Mouse (Mus musculus) hindbrain, embryonic 13.5 days (tissue): ENCODE results near the gene Ubxn11. TPM values are rescaled to one million over a fixed set of nuclear protein-coding genes. Genes with fewer than 3 reads are reported as not detected.

Experiments
- ATAC-seq: fragments of 200-750 bp; cut with Nextera tagmentation; 2 replicates; pipeline ENCODE4 v1.8.0; 2017; ENCODE audit warnings: moderate TSS enrichment; ENCODE audit not compliant: low FRiP score
- H3K27ac ChIP-seq: fragments of 300-500 bp; sonication (generic); 2 replicates; pipeline ENCODE4 v1.5.1; 2015; ENCODE audit warnings: inconsistent platforms, mild to moderate bottlenecking, moderate library complexity
- H3K27me3 ChIP-seq: fragments of 300-500 bp; sonication (generic); 2 replicates; pipeline ENCODE4 v1.6.1; 2015; ENCODE audit warnings: mild to moderate bottlenecking, inconsistent platforms
- H3K36me3 ChIP-seq: fragments of 300-500 bp; sonication (generic); 2 replicates; pipeline ENCODE4 v1.6.1; 2015; ENCODE audit warnings: mild to moderate bottlenecking, inconsistent platforms
- H3K4me1 ChIP-seq: fragments of 300-500 bp; sonication (generic); replicated peaks from 2 replicates; pipeline ENCODE4 v1.6.1; 2015; ENCODE audit warnings: inconsistent platforms
- H3K4me2 ChIP-seq: fragments of 300-500 bp; sonication (generic); 2 replicates; pipeline ENCODE4 v1.6.1; 2015; ENCODE audit warnings: inconsistent platforms, mild to moderate bottlenecking, moderate library complexity
- H3K4me3 ChIP-seq: fragments of 300-500 bp; sonication (generic); 2 replicates; pipeline ENCODE4 v1.5.1; 2015; ENCODE audit warnings: mild to moderate bottlenecking, inconsistent platforms
- H3K9ac ChIP-seq: fragments of 300-500 bp; sonication (generic); 2 replicates; pipeline ENCODE4 v1.6.1; 2015; ENCODE audit warnings: mild to moderate bottlenecking, inconsistent platforms
- H3K9me3 ChIP-seq: fragments of 300-500 bp; sonication (generic); 2 replicates; pipeline ENCODE4 v1.6.1; 2016; ENCODE audit warnings: inconsistent platforms
- WGBS: fragments of 180-500 bp; shearing (Covaris S2); methylation state at CpG from one replicate; pipeline ENCODE4 v1.1.7; 2015; 5-methylcytosine and 5-hydroxymethylcytosine counted together
- polyA plus RNA-seq: library from polyadenylated mRNA; unstranded; fragments of >200 nt; fragmentation: Nextera tagmentation; extraction: Ambion mirVana; gene quantifications from 2 replicates; pipeline ENCODE4 v1.2.1, GENCODE M21; 2015

Ubxn11 gene
- polyA plus RNA-seq, 1 experiment from 2014 or later = 16.0 TPM

- WGBS = 95% methylated on average over 5 of the region's 6 CpGs
- Histone ChIP-seq H3K4me3 (no peak overlapping the region), H3K9ac (no peak overlapping the region), H3K27me3 (no peaks in the 10 kb centered on the region), H3K36me3 (peaks cover 15% of the 10 kb centered on the region), H3K27ac (no peak overlapping the region), H3K4me1 (no peaks in the 10 kb centered on the region), H3K4me2 (no peak overlapping the region), H3K9me3 (no peaks in the 10 kb centered on the region)
- ATAC-seq = no peak
These were observed 62.2 kb downstream of the Ubxn11 start for GRCm38 (mm10) chr4:134164591-134164990.

- H3K9me3 ChIP-seq = no peaks in the 10 kb centered on the region
- H3K4me2 ChIP-seq = no peak overlapping the region
- peaks cover 15% of the 10 kb centered on the region for H3K36me3 ChIP-seq
- no peaks in the 10 kb centered on the region for H3K27me3 ChIP-seq
- 84% methylated on average over 6 of the region's 6 CpGs for WGBS
- H3K9ac ChIP-seq = no peak overlapping the region
- no peaks in the 10 kb centered on the region for H3K4me1 ChIP-seq
- no peak overlapping the region for H3K4me3 ChIP-seq
- H3K27ac ChIP-seq = no peak overlapping the region
- no peak for ATAC-seq
These were observed 62.7 kb downstream of the Ubxn11 start for GRCm38 (mm10) chr4:134165024-134165423.

- WGBS = 87% methylated on average over 3 of the region's 3 CpGs
These were observed 63.4 kb downstream of the Ubxn11 start for GRCm38 (mm10) chr4:134165548-134166465.

GRCm38 (mm10) chr4:134166906-134167305, 64.5 kb downstream of the Ubxn11 start:
- ATAC-seq = no peak
- Histone ChIP-seq H3K27ac (no peak overlapping the region), H3K4me2 (no peak overlapping the region), H3K9me3 (no peaks in the 10 kb centered on the region), H3K4me3 (no peak overlapping the region), H3K9ac (no peak overlapping the region), H3K36me3 (peaks cover 15% of the 10 kb centered on the region), H3K27me3 (no peaks in the 10 kb centered on the region), H3K4me1 (no peaks in the 10 kb centered on the region)
- 92% methylated on average over 3 of the region's 3 CpGs for WGBS

More at GRCm38 (mm10) chr4:134165548-134166465, 63.4 kb downstream of the Ubxn11 start:
- no peaks in the 10 kb centered on the region for H3K27me3 ChIP-seq
- H3K9me3 ChIP-seq = no peaks in the 10 kb centered on the region
- no peaks in the 10 kb centered on the region for H3K4me1 ChIP-seq
- no peak overlapping the region for H3K9ac ChIP-seq
- H3K4me2 ChIP-seq = no peak overlapping the region
- ATAC-seq = no peak
- no peak overlapping the region for H3K4me3 ChIP-seq
- no peak overlapping the region for H3K27ac ChIP-seq
- peaks cover 15% of the 10 kb centered on the region for H3K36me3 ChIP-seq

GRCm38 (mm10) chr4:134172391-134172790, 70.0 kb downstream of the Ubxn11 start:
- Histone ChIP-seq H3K9ac (no peak overlapping the region), H3K4me1 (no peaks in the 10 kb centered on the region), H3K27ac (no peak overlapping the region), H3K9me3 (no peaks in the 10 kb centered on the region), H3K27me3 (no peaks in the 10 kb centered on the region), H3K36me3 (peaks cover 3% of the 10 kb centered on the region; the same call in 1 of the 2 replicates), H3K4me2 (no peak overlapping the region), H3K4me3 (no peak overlapping the region)
- WGBS = 89% methylated on average over 3 of the region's 3 CpGs
- no peak for ATAC-seq

Other genes with a start within 250 kb of the Ubxn11 start
- gene Rps6ka1, start 214.8 kb upstream of the Ubxn11 start, polyA plus RNA-seq = 20.9 and 23.6 TPM in 2 replicates
- gene Hmgn2, start 133.9 kb upstream of the Ubxn11 start, polyA plus RNA-seq = 1,402 and 1,435 TPM in 2 replicates
- gene Dhdds, start 101.7 kb upstream of the Ubxn11 start, polyA plus RNA-seq = 43.4 and 44.0 TPM in 2 replicates
- 0.17 and 0.31 TPM in 2 replicates for gene Lin28a, start 83.7 kb upstream of the Ubxn11 start, polyA plus RNA-seq
- gene Zfp683, start 48.7 kb upstream of the Ubxn11 start, polyA plus RNA-seq = not detected in 2 replicates
- gene Crybg2, start 41.8 kb upstream of the Ubxn11 start, polyA plus RNA-seq = 0.49 and 1.1 TPM in 2 replicates
- 3.9 TPM in 2 replicates for gene Cd52, start 7.5 kb upstream of the Ubxn11 start, polyA plus RNA-seq
- 371 and 393 TPM in 2 replicates for gene Sh3bgrl3, start 26.2 kb downstream of the Ubxn11 start, polyA plus RNA-seq
- gene Cep85, start 84.5 kb downstream of the Ubxn11 start, polyA plus RNA-seq = 21.2 and 22.5 TPM in 2 replicates
- gene Gm7534, start 100.4 kb downstream of the Ubxn11 start, polyA plus RNA-seq = not detected in 2 replicates
- gene Catsper4, start 124.8 kb downstream of the Ubxn11 start, polyA plus RNA-seq = not detected in 2 replicates
- gene Cnksr1, start 135.8 kb downstream of the Ubxn11 start, polyA plus RNA-seq = 0.06 and 0.08 TPM in 2 replicates
- gene E130218I03Rik, start 141.1 kb downstream of the Ubxn11 start, polyA plus RNA-seq = 0.45 and 0.56 TPM in 2 replicates
- 15.5 and 15.7 TPM in 2 replicates for gene Zfp593, start 143.0 kb downstream of the Ubxn11 start, polyA plus RNA-seq
- 0.54 and 0.74 TPM in 2 replicates for gene Gm30191, start 144.4 kb downstream of the Ubxn11 start, polyA plus RNA-seq
- 9.3 and 14.2 TPM in 2 replicates for gene Grrp1, start 151.5 kb downstream of the Ubxn11 start, polyA plus RNA-seq
- 35.0 and 37.3 TPM in 2 replicates for gene Pdik1l, start 185.3 kb downstream of the Ubxn11 start, polyA plus RNA-seq
- 0.38 and 0.51 TPM in 2 replicates for gene Trim63, start 212.6 kb downstream of the Ubxn11 start, polyA plus RNA-seq
- gene Slc30a2, start 240.6 kb downstream of the Ubxn11 start, polyA plus RNA-seq = not detected in 2 replicates